Mouse (Mus musculus) hindbrain, postnatal 0 days (tissue): ENCODE measurements at regions not wholly inside any gene's neighbourhood (a gene's known extent, or its start where the extent isn't known, plus 50 kb on each side); places are given as distances from the start of the nearest gene placed in this dataset.
A peak's percentile ranks its signal among the peaks of the same experiment; 100 is the strongest.

Source experiments
- ATAC-seq: fragments of 200-750 bp; cut with Nextera tagmentation; 2 replicates; pipeline ENCODE4 v1.8.0; 2017; ENCODE audit warnings: mild to moderate bottlenecking, moderate TSS enrichment, moderate library complexity
- DNase-seq: peaks from one replicate; pipeline ENCODE4 v3.0.0-alpha.2; 2015; ENCODE audit warnings: low spot score
- H3K27ac ChIP-seq: fragments of 300-500 bp; sonication (generic); 2 replicates; pipeline ENCODE4 v1.5.1; 2014; ENCODE audit warnings: mild to moderate bottlenecking
- H3K27me3 ChIP-seq: fragments of 300-500 bp; sonication (generic); 2 replicates; pipeline ENCODE4 v1.6.1; 2014; ENCODE audit warnings: low read length, mixed read lengths; ENCODE audit not compliant: insufficient read depth
- H3K36me3 ChIP-seq: fragments of 300-500 bp; sonication (generic); 2 replicates; pipeline ENCODE4 v1.6.1; 2014; ENCODE audit warnings: low read length, mixed read lengths; ENCODE audit not compliant: insufficient read depth
- H3K4me1 ChIP-seq: fragments of 300-500 bp; sonication (generic); 2 replicates; pipeline ENCODE4 v1.6.1; 2014; ENCODE audit warnings: antibody characterized with exemption, low read length, mixed read lengths; ENCODE audit not compliant: insufficient read depth
- H3K4me2 ChIP-seq: fragments of 300-500 bp; sonication (generic); 2 replicates; pipeline ENCODE4 v1.6.1; 2014; ENCODE audit warnings: low read depth, mild to moderate bottlenecking, low read length, moderate library complexity, mixed read lengths
- H3K4me3 ChIP-seq: fragments of 300-500 bp; sonication (generic); 2 replicates; pipeline ENCODE4 v1.5.1; 2014; ENCODE audit warnings: low read length
- H3K9ac ChIP-seq: fragments of 300-500 bp; sonication (generic); replicated peaks from 2 replicates; pipeline ENCODE4 v1.6.1; 2014; ENCODE audit warnings: mild to moderate bottlenecking, low read length, moderate library complexity, mixed read lengths
- H3K9me3 ChIP-seq: fragments of 300-500 bp; sonication (generic); 2 replicates; pipeline ENCODE4 v1.6.1; 2016; ENCODE audit warnings: low read length, mixed read lengths
- CTCF ChIP-seq: IDR thresholded peaks from 2 replicates; pipeline ENCODE4 v1.5.1; 2016; ENCODE audit warnings: antibody characterized with exemption, control low read depth, low read depth
- WGBS: fragments of 180-500 bp; shearing (Covaris S2); extraction: QIAGEN DNeasy Blood & Tissue Kit; methylation state at CpG from one replicate; pipeline ENCODE4 v1.1.7; 2014; 5-methylcytosine and 5-hydroxymethylcytosine counted together

DNA sequence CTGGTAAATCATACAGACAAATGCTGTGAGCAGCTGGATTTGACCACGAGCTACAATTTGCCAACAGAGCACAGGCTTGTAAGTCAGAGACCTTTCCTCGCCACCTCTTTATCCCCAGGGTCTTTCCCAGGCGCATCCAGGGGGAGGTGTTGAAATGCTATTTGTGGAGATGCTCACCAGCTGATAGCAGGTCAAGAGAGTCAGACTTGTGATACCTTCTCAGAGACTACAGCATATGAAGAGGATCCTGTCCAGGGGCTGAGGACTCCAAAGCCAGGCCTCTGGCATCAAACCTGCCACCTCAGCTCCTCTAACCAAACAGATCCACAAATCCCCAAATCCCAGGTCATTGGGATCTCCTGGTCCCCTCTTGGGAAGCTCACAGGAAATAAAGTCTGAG is 130.9 kb downstream of the Kdr start:
- no peak overlapping the region for H3K4me3 ChIP-seq
- H3K4me1 ChIP-seq = no peaks in the 10 kb centered on the region
- no peak overlapping the region for H3K4me2 ChIP-seq
- H3K27me3 ChIP-seq = no peaks in the 10 kb centered on the region
- DNase-seq (no peak), ATAC-seq (no peak)
- no peak for TF ChIP-seq CTCF
- WGBS = 80% methylated on average over 3 of the region's 3 CpGs
- H3K36me3 ChIP-seq = no peaks in the 10 kb centered on the region
- H3K9me3 ChIP-seq = no peaks in the 10 kb centered on the region
- H3K27ac ChIP-seq = no peak overlapping the region
- no peak overlapping the region for H3K9ac ChIP-seq

DNA sequence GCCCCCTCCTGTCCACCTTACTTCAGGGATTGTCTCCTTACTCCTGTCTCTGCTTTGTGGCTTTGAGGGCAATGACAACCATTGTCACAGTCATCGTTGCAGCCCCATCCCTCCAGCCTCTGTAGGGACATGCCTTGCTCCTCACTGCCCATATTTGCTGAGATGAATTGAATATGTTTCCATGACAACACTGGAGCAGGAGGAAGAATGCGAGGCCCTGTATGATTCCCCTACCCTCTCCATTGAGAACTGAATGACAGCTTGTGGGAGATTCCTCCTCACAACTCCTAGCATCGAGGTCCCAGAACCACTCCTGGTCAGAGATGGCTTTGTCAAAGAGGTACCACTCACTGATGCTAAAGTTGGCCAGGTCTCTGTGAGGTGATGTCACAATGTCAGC is 132.2 kb downstream of the Kdr start:
- no peaks in the 10 kb centered on the region for H3K9me3 ChIP-seq
- H3K4me1 ChIP-seq = no peaks in the 10 kb centered on the region
- H3K9ac ChIP-seq = no peak overlapping the region
- H3K4me3 ChIP-seq = no peak overlapping the region
- no peak overlapping the region for H3K27ac ChIP-seq
- WGBS = 16% methylated on average over 3 of the region's 3 CpGs
- no peaks in the 10 kb centered on the region for H3K36me3 ChIP-seq
- DNase-seq = peak; percentile 46
- TF ChIP-seq CTCF = no peak
- H3K4me2 ChIP-seq = no peak overlapping the region
- no peaks in the 10 kb centered on the region for H3K27me3 ChIP-seq
- ATAC-seq = peak; percentile 83

GRCm38 (mm10) chr5:75843807-75844206 is 134.5 kb downstream of the Kdr start:
- no peaks in the 10 kb centered on the region for H3K36me3 ChIP-seq
- DNase-seq (no peak), ATAC-seq (no peak)
- no peak overlapping the region for H3K4me3 ChIP-seq
- no peak overlapping the region for H3K4me2 ChIP-seq
- no peak overlapping the region for H3K27ac ChIP-seq
- no peaks in the 10 kb centered on the region for H3K4me1 ChIP-seq
- WGBS = 82% methylated on average over 3 of the region's 3 CpGs
- no peaks in the 10 kb centered on the region for H3K9me3 ChIP-seq
- no peak for TF ChIP-seq CTCF
- H3K9ac ChIP-seq = no peak overlapping the region
- no peaks in the 10 kb centered on the region for H3K27me3 ChIP-seq

GRCm38 (mm10) chr5:75840421-75840820 is 137.8 kb downstream of the Kdr start:
- ATAC-seq (no peak), DNase-seq (no peak)
- H3K27me3 ChIP-seq = no peaks in the 10 kb centered on the region
- no peak overlapping the region for H3K4me3 ChIP-seq
- no peak overlapping the region for H3K27ac ChIP-seq
- no peak for TF ChIP-seq CTCF
- no peak overlapping the region for H3K4me2 ChIP-seq
- H3K36me3 ChIP-seq = no peaks in the 10 kb centered on the region
- no peak overlapping the region for H3K9ac ChIP-seq
- no peaks in the 10 kb centered on the region for H3K9me3 ChIP-seq
- WGBS = 92% methylated on average over 7 of the region's 7 CpGs
- no peaks in the 10 kb centered on the region for H3K4me1 ChIP-seq

- Histone ChIP-seq H3K27me3 (no peaks in the 10 kb centered on the region), H3K9me3 (no peaks in the 10 kb centered on the region), H3K4me3 (no peak overlapping the region), H3K4me2 (peak overlapping the region; percentile 11; the same call in 1 of the 2 replicates), H3K27ac (peak overlapping the region; percentile 42), H3K9ac (no peak overlapping the region), H3K36me3 (no peaks in the 10 kb centered on the region), H3K4me1 (no peaks in the 10 kb centered on the region)
- ATAC-seq (peak; percentile 58; the same call in 1 of the 2 replicates), DNase-seq (peak; percentile 45)
- 49% methylated on average over 20 of the region's 20 CpGs for WGBS
- no peak for TF ChIP-seq CTCF
These were observed 142.7 kb downstream of the Kdr start for GRCm38 (mm10) chr5:75835556-75835961.

DNA sequence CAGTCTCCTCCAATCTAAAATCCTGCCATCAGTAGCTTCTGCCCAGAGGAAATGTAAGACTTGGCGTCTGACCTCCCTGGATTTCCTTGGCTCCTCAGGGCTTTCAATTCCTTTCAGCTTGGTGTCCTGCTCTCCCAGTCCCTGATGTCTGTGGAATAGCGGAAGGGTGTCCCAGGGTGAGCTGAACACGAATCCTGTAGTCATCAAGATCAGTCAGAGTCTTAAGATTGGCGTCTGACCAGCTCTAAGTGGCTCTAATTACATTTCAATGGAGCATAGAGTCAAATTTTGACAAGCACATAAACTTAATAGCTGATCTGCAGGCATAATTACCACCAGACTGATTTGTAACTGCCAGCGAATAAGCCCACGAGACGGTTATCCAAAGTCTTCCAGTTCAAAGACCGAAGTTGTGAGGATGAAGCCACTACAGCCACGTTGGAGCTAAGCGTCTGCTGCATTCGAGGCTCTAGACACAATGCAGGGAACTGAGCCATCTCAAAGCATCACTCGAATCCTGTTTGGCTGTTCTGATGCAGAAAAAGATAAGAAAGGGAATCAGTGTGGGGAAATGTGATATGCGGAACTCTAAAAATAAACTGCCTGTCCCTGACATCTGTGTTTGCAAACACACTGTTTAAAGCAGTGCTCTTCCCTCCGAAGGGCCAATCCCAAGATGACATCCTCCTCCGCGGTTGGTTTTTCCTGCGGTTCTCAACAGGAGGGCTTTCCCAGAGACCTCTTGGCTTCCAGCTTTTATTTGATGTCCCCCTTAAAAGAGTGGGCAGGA is 143.3 kb downstream of the Kdr start:
- Histone ChIP-seq H3K27me3 (no peaks in the 10 kb centered on the region), H3K9me3 (no peaks in the 10 kb centered on the region), H3K36me3 (no peaks in the 10 kb centered on the region), H3K4me3 (no peak overlapping the region), H3K4me2 (peak overlapping the region; percentile 11), H3K4me1 (no peaks in the 10 kb centered on the region), H3K27ac (peak overlapping the region; percentile 42), H3K9ac (no peak overlapping the region)
- TF ChIP-seq CTCF = no peak
- 59% methylated on average over 17 of the region's 17 CpGs for WGBS
- ATAC-seq = peak; percentile 15; the same call in 1 of the 2 replicates
- peak; percentile 23 for DNase-seq

DNA sequence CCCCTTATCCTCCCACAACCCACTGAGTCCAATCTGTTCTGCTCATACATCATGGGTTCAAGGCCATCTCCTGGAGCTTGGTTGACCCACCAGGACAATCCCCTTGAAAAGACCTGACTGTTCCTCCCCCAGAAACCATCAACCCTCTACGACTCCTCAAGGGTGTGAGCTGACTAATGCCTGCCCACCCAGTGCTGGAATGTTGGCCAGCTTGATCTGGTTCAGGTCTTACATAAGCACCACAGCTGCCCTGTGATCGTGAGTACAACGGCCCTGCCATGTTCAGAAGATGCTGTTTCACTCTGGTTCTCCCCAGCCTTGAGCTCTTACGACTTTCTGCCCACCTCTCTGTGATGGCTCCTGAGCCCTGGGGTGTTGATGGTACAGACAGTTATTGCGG is 145.9 kb downstream of the Kdr start:
- 92% methylated on average over 5 of the region's 5 CpGs for WGBS
- no peak for TF ChIP-seq CTCF
- no peak overlapping the region for H3K4me2 ChIP-seq
- ATAC-seq (no peak), DNase-seq (no peak)
- H3K9me3 ChIP-seq = no peaks in the 10 kb centered on the region
- no peaks in the 10 kb centered on the region for H3K27me3 ChIP-seq
- no peaks in the 10 kb centered on the region for H3K36me3 ChIP-seq
- no peaks in the 10 kb centered on the region for H3K4me1 ChIP-seq
- no peak overlapping the region for H3K27ac ChIP-seq
- no peak overlapping the region for H3K9ac ChIP-seq
- no peak overlapping the region for H3K4me3 ChIP-seq
